Mouse (Mus musculus) heart, postnatal 14 days (tissue): ENCODE results near the gene Zmynd8. TPM values are rescaled to one million over a fixed set of nuclear protein-coding genes. Genes with fewer than 3 reads are reported as not detected.
A peak's percentile ranks its signal among the peaks of the same experiment; 100 is the strongest.

Experiments
- DNase-seq, 2 experiments: peaks; one replicate each; pipeline ENCODE4 v3.0.0; 2021 to 2022
- intact Hi-C: fragments of 180-260 bp; cut with DNase I; formaldehyde crosslinking; loops from one replicate; pipeline ENCODE4 v1.15.1; 2025
- total RNA-seq, 2 experiments: library from RNA; stranded (reverse); gene quantifications; 2 replicates each; pipeline ENCODE4 v1.2.3; 2021

Gene Zmynd8
- total RNA-seq, 2 experiments from 2014 or later, result 52.0 to 52.5 TPM

- intact Hi-C loops, result no loop called here
- DNase-seq, result no peak
Observed at GRCm38 (mm10) chr2:165843350-165843749, 55.5 kb downstream of the Zmynd8 start.

GRCm38 (mm10) chr2:165842241-165842640 lies 56.6 kb downstream of the Zmynd8 start:
- intact Hi-C loops, result no loop called here
- DNase-seq, result no peak

GRCm38 (mm10) chr2:165841805-165842204 lies 57.0 kb downstream of the Zmynd8 start:
- intact Hi-C loops, result no loop called here
- no peak for DNase-seq

GRCm38 (mm10) chr2:165840852-165841251 lies 58.0 kb downstream of the Zmynd8 start:
- intact Hi-C loops, result no loop called here
- DNase-seq, result no peak

- intact Hi-C loops, result no loop called here
- no peak for DNase-seq
Observed at GRCm38 (mm10) chr2:165839317-165839652, 59.5 kb downstream of the Zmynd8 start.

DNA sequence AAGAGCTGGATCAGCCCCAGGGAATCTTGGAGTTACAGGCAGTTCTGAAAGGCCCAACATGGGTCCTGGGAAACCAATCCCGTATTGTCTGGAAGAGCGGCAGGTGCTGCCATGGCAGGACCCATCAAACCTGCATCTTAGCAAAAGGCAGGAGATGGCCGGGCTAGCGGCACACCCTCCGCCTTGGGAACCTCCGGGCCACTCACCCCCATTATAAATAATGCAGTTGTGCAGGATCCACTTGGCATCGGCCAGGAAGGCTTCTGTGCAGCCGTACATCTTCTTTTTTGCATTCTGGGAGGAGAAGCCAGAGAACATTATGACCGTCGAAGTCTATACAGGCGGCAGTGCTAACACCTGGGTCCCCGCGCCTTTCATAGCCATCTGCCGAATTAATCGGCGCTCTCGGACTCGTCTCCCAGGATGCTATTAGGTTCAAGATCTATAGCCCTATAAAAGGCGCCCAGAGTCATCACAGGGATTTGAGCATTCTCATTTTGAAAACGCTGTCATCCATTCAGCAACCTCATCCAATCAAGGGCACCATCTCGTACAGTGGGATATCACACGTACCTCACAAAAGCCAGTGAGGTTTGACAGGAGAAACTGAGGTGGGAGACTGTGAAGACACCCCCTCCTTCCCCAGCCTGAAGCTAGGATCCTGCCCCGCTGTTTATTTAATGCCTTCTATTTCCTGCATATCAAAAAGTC lies 60.1 kb downstream of the Zmynd8 start:
- intact Hi-C loops, result no loop called here
- DNase-seq, result no peak

DNA sequence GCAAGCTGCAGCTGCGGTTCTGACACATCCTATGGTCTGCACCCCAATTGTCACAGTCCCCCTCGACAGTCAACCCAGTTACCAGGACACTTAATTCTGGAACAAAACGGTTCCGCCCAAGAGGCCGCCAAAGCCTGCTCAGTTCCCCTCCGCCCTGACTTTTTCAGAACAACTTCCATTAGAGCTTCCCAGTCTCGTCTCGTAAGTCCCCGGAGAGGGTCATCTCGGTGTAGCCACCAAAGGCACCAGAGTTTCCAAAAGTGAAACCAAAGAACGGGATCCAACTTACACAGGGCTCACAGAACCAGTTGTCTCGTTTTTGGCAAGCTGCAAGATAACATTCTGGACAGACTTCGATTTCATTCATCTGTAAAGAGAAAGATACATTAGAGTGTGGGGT lies 64.2 kb downstream of the Zmynd8 start:
- intact Hi-C loops, result no loop called here
- no peak for DNase-seq

GRCm38 (mm10) chr2:165833468-165833867 lies 65.3 kb downstream of the Zmynd8 start:
- no peak for DNase-seq

GRCm38 (mm10) chr2:165832720-165833119 lies 66.1 kb downstream of the Zmynd8 start:
- DNase-seq, result peak in 1 of 2 experiments; percentile 38

More at GRCm38 (mm10) chr2:165833468-165833867, 65.3 kb downstream of the Zmynd8 start:
- intact Hi-C loops, result no loop called here

GRCm38 (mm10) chr2:165832295-165832694 lies 66.5 kb downstream of the Zmynd8 start:
- DNase-seq, result peak; percentile 49 to 55
- intact Hi-C loops, result no loop called here

More at GRCm38 (mm10) chr2:165832720-165833119, 66.1 kb downstream of the Zmynd8 start:
- intact Hi-C loops, result no loop called here

DNA sequence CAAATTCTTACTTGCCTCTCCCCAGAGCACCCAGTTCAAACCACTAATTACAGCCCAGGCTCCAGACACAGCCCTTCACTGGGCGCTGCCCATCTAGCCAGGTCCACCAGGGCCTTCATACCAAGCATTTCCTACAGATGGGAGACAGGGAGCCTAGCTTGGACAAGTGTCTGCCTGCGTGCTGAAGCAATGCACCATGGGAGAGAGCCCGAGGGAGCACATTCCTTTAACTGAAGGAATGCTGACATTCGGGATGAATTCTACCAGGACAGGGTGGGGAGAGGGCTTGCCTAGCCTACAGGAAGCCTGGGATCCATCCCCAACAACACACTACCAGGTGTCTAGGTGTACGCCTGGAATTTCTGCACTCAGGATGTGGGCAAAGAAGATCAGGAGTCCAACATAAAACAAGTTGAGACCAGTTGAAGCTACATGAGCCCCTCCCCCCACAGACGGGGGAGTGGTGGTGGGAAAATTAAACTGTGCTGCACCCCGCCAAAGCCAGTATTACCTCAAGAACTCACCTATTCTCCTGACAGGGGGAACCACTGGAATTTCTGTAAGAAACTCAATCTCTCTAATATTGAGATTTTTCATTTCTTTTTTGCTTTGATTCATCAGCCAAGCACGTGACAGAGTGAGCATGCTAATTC lies 67.1 kb downstream of the Zmynd8 start:
- intact Hi-C loops, result loop anchor here (2.0 kb wide), 1 partner anchor 15 kb away; no protein-coding TSS in a partner anchor

GRCm38 (mm10) chr2:165828770-165829169 lies 70.0 kb downstream of the Zmynd8 start:
- no peak for DNase-seq
- intact Hi-C loops, result no loop called here

More for the DNA sequence above, 67.1 kb downstream of the Zmynd8 start:
- DNase-seq, result no peak

DNA sequence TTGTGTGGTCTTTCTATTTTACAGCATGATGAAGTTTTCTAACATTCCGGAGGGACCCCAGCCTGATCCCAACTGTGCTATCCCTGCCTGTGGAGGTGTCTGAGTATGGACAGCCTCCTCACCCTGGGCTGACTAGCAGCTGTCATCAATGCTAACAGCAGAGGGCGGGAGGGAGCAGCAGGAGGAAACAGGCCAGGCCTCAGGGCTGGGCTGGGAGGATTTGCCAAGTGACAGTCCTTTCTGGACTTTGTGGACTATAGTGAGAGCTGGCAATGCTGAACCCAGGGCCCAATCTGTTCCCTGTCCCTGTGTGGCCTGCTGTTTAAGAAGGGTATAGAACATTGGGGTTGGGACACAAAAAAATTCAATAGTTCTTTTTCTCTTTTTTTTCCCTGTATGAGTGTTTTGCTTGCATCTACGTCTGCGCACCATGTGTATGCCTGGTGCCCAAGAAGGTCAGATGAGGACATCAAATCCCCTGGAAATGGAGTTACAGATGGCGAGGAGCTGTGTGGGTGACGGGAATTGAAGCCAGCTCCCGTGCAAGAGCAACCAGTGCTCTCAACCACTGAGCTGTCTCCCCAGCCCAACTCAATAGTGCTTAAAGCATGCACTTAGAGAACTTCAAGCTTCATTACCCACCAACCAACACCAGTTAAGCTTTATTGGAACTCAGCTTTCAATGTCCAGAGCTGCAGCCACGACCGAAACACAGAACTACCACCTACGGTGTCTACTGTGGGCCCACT lies 72.7 kb downstream of the Zmynd8 start:
- intact Hi-C loops, result loop anchor here (1.0 to 2.0 kb wide), 2 partner anchors 75 to 88 kb away; no protein-coding TSS in a partner anchor
- DNase-seq, result peak; percentile 88 to 93

- no peak for DNase-seq
- intact Hi-C loops, result no loop called here
Observed at GRCm38 (mm10) chr2:165825261-165825900, 73.4 kb downstream of the Zmynd8 start.

DNA sequence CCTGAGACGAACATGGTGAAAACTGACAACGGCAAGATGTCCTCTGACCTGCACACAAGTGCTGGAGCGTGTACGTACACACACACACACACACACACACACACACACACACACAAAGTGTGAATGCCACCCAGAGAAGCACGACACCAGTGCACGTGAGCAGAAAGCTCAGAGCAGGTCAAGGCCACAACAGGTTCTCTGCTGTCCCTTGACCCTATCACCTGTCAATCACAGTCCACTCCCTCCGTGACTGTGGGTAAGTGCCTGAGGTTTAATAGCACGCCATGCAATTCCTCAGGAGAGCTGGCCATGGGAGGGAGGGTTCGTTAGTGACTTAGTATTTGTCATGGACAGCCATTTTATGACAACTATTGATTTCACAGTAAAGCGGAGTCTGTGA lies 74.0 kb downstream of the Zmynd8 start:
- DNase-seq, result no peak
- intact Hi-C loops, result no loop called here

DNA sequence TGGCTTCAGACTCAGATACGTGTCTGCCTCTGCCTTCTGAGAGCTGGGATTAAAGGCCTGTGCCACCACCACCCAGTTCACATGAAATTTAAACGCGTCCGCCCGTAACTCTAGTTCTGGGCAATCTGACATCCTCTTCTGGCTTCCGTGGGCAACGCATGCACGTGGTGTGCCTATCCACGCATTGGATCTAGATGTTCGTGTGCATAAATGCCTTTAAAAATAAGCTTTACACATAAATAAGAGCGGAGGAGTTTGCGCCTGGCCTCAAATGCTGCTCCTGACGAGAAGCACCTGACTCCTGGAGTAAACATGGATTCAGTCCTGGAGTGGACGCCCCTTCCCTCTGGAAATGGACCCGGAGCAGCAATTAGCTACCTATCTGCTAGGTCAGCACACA lies 76.3 kb downstream of the Zmynd8 start:
- no peak for DNase-seq
- intact Hi-C loops, result no loop called here

DNA sequence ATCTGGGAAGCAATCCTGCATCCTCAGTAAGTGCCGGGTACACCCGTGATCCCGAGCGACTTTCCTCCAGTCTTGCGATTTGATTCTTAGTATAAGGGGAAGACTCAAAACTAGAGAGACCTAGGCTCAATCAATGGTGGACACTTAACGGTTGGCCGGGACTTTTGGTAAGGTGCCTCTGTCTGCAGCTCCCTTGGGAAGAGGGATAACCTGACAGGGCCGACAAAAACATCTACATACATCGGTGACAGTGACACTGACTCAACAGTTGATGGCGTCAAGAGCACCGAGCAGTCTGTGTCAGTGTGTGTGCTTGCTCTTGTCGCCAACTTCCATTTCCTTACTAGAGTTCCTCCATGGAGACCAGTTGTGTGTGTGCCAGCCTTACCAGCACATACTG lies 77.1 kb downstream of the Zmynd8 start:
- intact Hi-C loops, result loop anchor here (2.0 kb wide), 1 partner anchor 93 kb away; no protein-coding TSS in a partner anchor

GRCm38 (mm10) chr2:165820504-165821095 lies 78.2 kb downstream of the Zmynd8 start:
- intact Hi-C loops, result loop anchor here (2.0 kb wide), 1 partner anchor 94 kb away; no protein-coding TSS in a partner anchor

More for the DNA sequence above, 77.1 kb downstream of the Zmynd8 start:
- no peak for DNase-seq

GRCm38 (mm10) chr2:165820073-165820472 lies 78.7 kb downstream of the Zmynd8 start:
- intact Hi-C loops, result loop anchor here (2.0 kb wide), 1 partner anchor 95 kb away; no protein-coding TSS in a partner anchor

More at GRCm38 (mm10) chr2:165820504-165821095, 78.2 kb downstream of the Zmynd8 start:
- DNase-seq, result no peak

More at GRCm38 (mm10) chr2:165820073-165820472, 78.7 kb downstream of the Zmynd8 start:
- no peak for DNase-seq
